Mouse (Mus musculus): ENCODE results near the gene Gm3015.
"Not testable (repeated sequence)": the region's sequence is repeated elsewhere in the genome, so short reads cannot be mapped to it uniquely, and the experiment has no call there.

Gm3015 gene

GRCm38 (mm10) chr14:42768721-42769120, at the start of gene Gm3015:
Gm3015 (minus strand) TSS chr14:42768821.
- DNase-seq (ENCODE audit: low read depth, low spot score): not testable (repeated sequence)

GRCm38 (mm10) chr14:42797887-42798286, 29.3 kb upstream of the Gm3015 start, which contains the start of gene Gm10377:
Gm10377 (minus strand) TSS chr14:42797987.
- DNase-seq (ENCODE audit: low read depth, low spot score): not testable (repeated sequence)
